Mouse (Mus musculus): Measurements from ENCODE around the gene Zfp697.

- no peak for TF ChIP-seq CTCF (IDR thresholded peaks at IDR 0.05; ENCODE audit: low read depth)
- no peak for TF ChIP-seq EP300 (IDR thresholded peaks at IDR 0.05; ENCODE audit: low read depth)
Observed at GRCm38 (mm10) chr3:98348106-98348505, 34.2 kb upstream of the Zfp697 start.

Data from liver, embryonic 14.5 days (tissue).